Mouse (Mus musculus) hindbrain, postnatal 0 days (tissue): Measurements from ENCODE around the gene Bsn. TPM values are rescaled to one million over a fixed set of nuclear protein-coding genes. Genes with fewer than 3 reads are reported as not detected.

ENCODE experiments used
- ATAC-seq: fragments of 200-750 bp; cut with Nextera tagmentation; 2 replicates; pipeline ENCODE4 v1.8.0; 2017; ENCODE audit warnings: mild to moderate bottlenecking, moderate TSS enrichment, moderate library complexity
- DNase-seq: peaks from one replicate; pipeline ENCODE4 v3.0.0-alpha.2; 2015; ENCODE audit warnings: low spot score
- H3K27ac ChIP-seq: fragments of 300-500 bp; sonication (generic); 2 replicates; pipeline ENCODE4 v1.5.1; 2014; ENCODE audit warnings: mild to moderate bottlenecking
- H3K27me3 ChIP-seq: fragments of 300-500 bp; sonication (generic); 2 replicates; pipeline ENCODE4 v1.6.1; 2014; ENCODE audit warnings: low read length, mixed read lengths; ENCODE audit not compliant: insufficient read depth
- H3K36me3 ChIP-seq: fragments of 300-500 bp; sonication (generic); 2 replicates; pipeline ENCODE4 v1.6.1; 2014; ENCODE audit warnings: low read length, mixed read lengths; ENCODE audit not compliant: insufficient read depth
- H3K4me1 ChIP-seq: fragments of 300-500 bp; sonication (generic); 2 replicates; pipeline ENCODE4 v1.6.1; 2014; ENCODE audit warnings: antibody characterized with exemption, low read length, mixed read lengths; ENCODE audit not compliant: insufficient read depth
- H3K4me2 ChIP-seq: fragments of 300-500 bp; sonication (generic); 2 replicates; pipeline ENCODE4 v1.6.1; 2014; ENCODE audit warnings: low read depth, mild to moderate bottlenecking, low read length, moderate library complexity, mixed read lengths
- H3K4me3 ChIP-seq: fragments of 300-500 bp; sonication (generic); 2 replicates; pipeline ENCODE4 v1.5.1; 2014; ENCODE audit warnings: low read length
- H3K9ac ChIP-seq: fragments of 300-500 bp; sonication (generic); replicated peaks from 2 replicates; pipeline ENCODE4 v1.6.1; 2014; ENCODE audit warnings: mild to moderate bottlenecking, low read length, moderate library complexity, mixed read lengths
- H3K9me3 ChIP-seq: fragments of 300-500 bp; sonication (generic); 2 replicates; pipeline ENCODE4 v1.6.1; 2016; ENCODE audit warnings: low read length, mixed read lengths
- CTCF ChIP-seq: IDR thresholded peaks from 2 replicates; pipeline ENCODE4 v1.5.1; 2016; ENCODE audit warnings: antibody characterized with exemption, control low read depth, low read depth
- WGBS: fragments of 180-500 bp; shearing (Covaris S2); extraction: QIAGEN DNeasy Blood & Tissue Kit; methylation state at CpG from one replicate; pipeline ENCODE4 v1.1.7; 2014; 5-methylcytosine and 5-hydroxymethylcytosine counted together
- polyA plus RNA-seq: library from polyadenylated mRNA; unstranded; fragments of >200 nt; fragmentation: Nextera tagmentation; extraction: Ambion mirVana; gene quantifications from 2 replicates; pipeline ENCODE4 v1.2.1, GENCODE M21; 2015
- total RNA-seq: library from RNA; depleted of rRNA; stranded (reverse); fragments of >200 nt; gene quantifications from 2 replicates; pipeline ENCODE4 v1.2.3, GENCODE M21; 2014

Gene Bsn
- total and polyA plus RNA-seq, 2 experiments from 2014 or later = 7.4 to 53.9 TPM

DNA sequence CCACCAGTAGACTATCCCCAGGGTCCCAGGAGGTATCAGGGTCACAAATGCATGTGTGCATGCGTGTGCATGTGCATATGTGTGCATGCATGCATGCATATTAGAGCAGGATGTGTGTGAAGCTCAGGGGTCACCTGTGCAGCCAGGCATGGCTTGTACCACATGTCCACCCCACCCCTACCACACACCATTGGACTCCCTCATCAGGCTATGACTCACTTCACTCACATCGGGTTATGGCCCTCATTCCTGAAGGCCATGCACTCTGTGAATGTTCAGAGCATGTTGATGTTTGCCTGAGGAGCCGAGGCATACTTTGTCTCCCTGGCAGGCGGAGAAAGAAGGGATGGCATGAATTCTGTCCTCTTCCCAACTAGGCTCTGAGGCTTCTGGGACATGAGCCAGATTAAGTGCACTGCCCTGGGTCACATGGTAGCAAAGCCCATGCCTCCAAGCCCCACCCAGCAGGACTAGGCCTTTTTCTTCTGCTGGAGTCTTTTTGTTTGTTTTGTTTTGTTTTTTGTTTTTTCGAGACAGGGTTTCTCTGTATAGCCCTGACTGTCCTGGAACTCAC is 17.3 kb downstream of the Bsn start:
- Histone ChIP-seq H3K27me3 (no peaks in the 10 kb centered on the region), H3K9me3 (no peaks in the 10 kb centered on the region), H3K36me3 (no peaks in the 10 kb centered on the region), H3K4me3 (no peak overlapping the region), H3K27ac (no peak overlapping the region), H3K4me2 (no peak overlapping the region), H3K9ac (no peak overlapping the region), H3K4me1 (peaks cover 4% of the 10 kb centered on the region; the same call in 1 of the 2 replicates)
- no peak for TF ChIP-seq CTCF
- DNase-seq (peak; percentile 53), ATAC-seq (peak; percentile 59; the same call in 1 of the 2 replicates)
- 61% methylated on average over 5 of the region's 5 CpGs for WGBS

- H3K27ac ChIP-seq = no peak overlapping the region
- H3K4me3 ChIP-seq = no peak overlapping the region
- no peak for ATAC-seq
- no peaks in the 10 kb centered on the region for H3K9me3 ChIP-seq
- 71% methylated on average over 10 of the region's 10 CpGs for WGBS
- H3K9ac ChIP-seq = no peak overlapping the region
- TF ChIP-seq CTCF = no peak
- H3K4me1 ChIP-seq = peaks cover 4% of the 10 kb centered on the region; the same call in 1 of the 2 replicates
- no peaks in the 10 kb centered on the region for H3K27me3 ChIP-seq
- H3K36me3 ChIP-seq = no peaks in the 10 kb centered on the region
- DNase-seq = no peak
- H3K4me2 ChIP-seq = no peak overlapping the region
Measured at GRCm38 (mm10) chr9:108169751-108170150, 20.4 kb downstream of the Bsn start.

GRCm38 (mm10) chr9:108165143-108165542 is 25.0 kb downstream of the Bsn start:
- H3K9ac ChIP-seq = no peak overlapping the region
- H3K9me3 ChIP-seq = no peaks in the 10 kb centered on the region
- TF ChIP-seq CTCF = no peak
- no peaks in the 10 kb centered on the region for H3K27me3 ChIP-seq
- DNase-seq (no peak), ATAC-seq (no peak)
- WGBS = 42% methylated on average over 8 of the region's 8 CpGs
- H3K4me3 ChIP-seq = no peak overlapping the region
- H3K4me2 ChIP-seq = no peak overlapping the region
- H3K27ac ChIP-seq = no peak overlapping the region
- no peaks in the 10 kb centered on the region; the same call in 1 of the 2 replicates for H3K4me1 ChIP-seq
- no peaks in the 10 kb centered on the region for H3K36me3 ChIP-seq

- Histone ChIP-seq H3K9me3 (no peaks in the 10 kb centered on the region), H3K27me3 (no peaks in the 10 kb centered on the region), H3K36me3 (no peaks in the 10 kb centered on the region), H3K9ac (no peak overlapping the region), H3K4me1 (no peaks in the 10 kb centered on the region), H3K27ac (no peak overlapping the region), H3K4me2 (no peak overlapping the region), H3K4me3 (no peak overlapping the region)
- ATAC-seq (no peak), DNase-seq (no peak)
- WGBS = 62% methylated on average over 16 of the region's 16 CpGs
- TF ChIP-seq CTCF = no peak
Measured at GRCm38 (mm10) chr9:108163646-108164284, 26.4 kb downstream of the Bsn start.

DNA sequence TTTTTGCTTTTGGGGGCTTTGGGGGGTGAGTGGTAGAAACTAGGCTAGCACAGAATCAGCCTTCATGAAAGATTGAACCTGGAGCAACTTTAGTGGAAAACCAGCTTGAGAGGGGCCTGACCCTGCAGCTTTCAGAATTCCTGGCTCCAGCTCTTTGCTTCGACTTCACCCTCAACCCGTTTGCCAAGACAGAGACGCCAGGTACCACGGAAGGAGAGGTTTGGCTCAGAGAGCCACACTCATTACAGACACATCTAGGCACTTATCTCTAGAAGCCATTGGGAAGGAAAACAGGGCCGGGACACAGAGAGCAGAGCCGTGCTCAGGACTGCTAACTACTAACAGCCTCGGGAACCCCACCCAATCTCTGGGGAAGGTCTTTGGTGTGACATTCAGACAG is 32.3 kb downstream of the Bsn start:
- Histone ChIP-seq H3K9me3 (no peaks in the 10 kb centered on the region), H3K4me2 (no peak overlapping the region), H3K9ac (no peak overlapping the region), H3K4me1 (no peaks in the 10 kb centered on the region), H3K4me3 (no peak overlapping the region), H3K27ac (no peak overlapping the region), H3K36me3 (no peaks in the 10 kb centered on the region), H3K27me3 (no peaks in the 10 kb centered on the region)
- DNase-seq (no peak), ATAC-seq (no peak)
- 70% methylated on average over 7 of the region's 7 CpGs for WGBS
- TF ChIP-seq CTCF = no peak

GRCm38 (mm10) chr9:108157451-108157850 is 32.7 kb downstream of the Bsn start:
- Histone ChIP-seq H3K4me2 (no peak overlapping the region), H3K4me1 (no peaks in the 10 kb centered on the region), H3K9ac (no peak overlapping the region), H3K36me3 (no peaks in the 10 kb centered on the region), H3K9me3 (no peaks in the 10 kb centered on the region), H3K27ac (no peak overlapping the region), H3K4me3 (no peak overlapping the region), H3K27me3 (no peaks in the 10 kb centered on the region)
- TF ChIP-seq CTCF = no peak
- 81% methylated on average over 6 of the region's 6 CpGs for WGBS
- ATAC-seq (no peak), DNase-seq (no peak)

DNA sequence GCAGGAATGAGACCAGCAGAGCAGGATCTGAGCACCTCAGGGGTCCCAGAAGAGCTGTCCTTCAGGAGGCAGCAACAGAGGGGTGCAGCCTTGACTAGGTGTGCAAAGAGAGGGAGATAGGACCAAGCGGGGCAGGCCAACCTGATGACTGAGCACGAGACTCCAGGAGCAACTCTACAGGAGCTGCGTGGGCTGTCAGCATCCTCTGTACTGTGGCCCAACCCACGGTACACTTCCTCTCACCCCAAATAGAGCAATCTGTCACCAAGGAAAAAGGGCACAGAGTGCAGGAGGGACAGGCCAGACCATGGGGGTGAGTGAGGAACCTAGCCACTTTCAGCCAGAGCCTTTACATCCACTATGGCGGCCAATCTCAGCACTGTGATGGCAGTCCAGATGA is 33.4 kb downstream of the Bsn start:
- Histone ChIP-seq H3K27me3 (no peaks in the 10 kb centered on the region), H3K36me3 (no peaks in the 10 kb centered on the region), H3K9me3 (no peaks in the 10 kb centered on the region), H3K27ac (no peak overlapping the region), H3K4me1 (no peaks in the 10 kb centered on the region), H3K4me2 (no peak overlapping the region), H3K4me3 (no peak overlapping the region), H3K9ac (no peak overlapping the region)
- DNase-seq (no peak), ATAC-seq (no peak)
- TF ChIP-seq CTCF = no peak
- 92% methylated on average over 5 of the region's 5 CpGs for WGBS
